Mouse (Mus musculus): ENCODE data around the gene Med22.
A peak's percentile ranks its signal among the peaks of the same experiment; 100 is the strongest.

DNA sequence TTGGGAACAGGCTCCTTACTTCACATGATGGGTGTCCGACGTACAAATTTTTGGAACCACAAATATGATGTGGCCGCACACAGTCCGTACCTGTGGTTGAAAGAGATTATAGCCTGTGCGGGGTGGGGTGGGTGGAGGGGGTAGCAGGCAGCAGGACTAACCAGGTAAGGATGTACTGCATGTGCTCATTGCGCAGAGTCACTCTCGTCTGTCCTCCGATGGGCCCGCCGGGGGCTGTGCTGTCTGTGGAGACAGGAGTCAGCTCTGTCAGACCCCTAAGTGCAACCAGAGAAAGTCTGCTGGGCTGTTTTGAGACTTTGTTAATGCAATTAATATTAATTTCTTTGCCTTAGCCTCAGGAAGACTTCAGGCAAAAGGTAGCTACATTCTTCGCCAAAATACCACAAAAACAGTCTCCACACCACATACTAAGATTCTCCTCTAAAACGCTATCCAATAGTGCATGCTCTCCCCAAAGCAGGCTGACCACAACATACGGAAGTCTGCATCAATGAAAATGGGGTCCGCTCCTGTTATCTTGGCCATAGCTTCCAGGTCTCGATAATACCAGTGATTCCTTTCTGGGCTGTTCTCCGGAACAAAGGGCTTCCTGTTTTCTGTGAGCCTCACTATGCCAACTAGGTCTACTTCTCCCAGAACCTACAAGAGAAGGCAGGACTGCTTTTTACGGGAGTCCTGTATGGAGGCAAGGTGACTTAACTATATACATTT is 3.1 kb upstream of the Med22 start:
- TF ChIP-seq EP300 (IDR thresholded peaks at IDR 0.05; ENCODE audit: low read depth in 1 of 2, low read length in 2 of 2) (peak in 1 of 2 experiments; percentile 41; a peak in 3 of 4 replicates), CTCF (IDR thresholded peaks at IDR 0.05 in 2 of 3, conservative IDR thresholded peaks at IDR 0.05 in 1 of 3; ENCODE audit: control insufficient read depth in 1 of 3, insufficient read depth in 1 of 3, low read depth in 2 of 3, low read length in 3 of 3, poor library complexity in 1 of 3, severe bottlenecking in 1 of 3) (no peak), POLR2AphosphoS5 (IDR thresholded peaks at IDR 0.05; ENCODE audit: borderline replicate concordance, low read depth, low read length) (peak; percentile 74; the same call in 1 of the 2 replicates), POLR2A (IDR thresholded peaks at IDR 0.05; ENCODE audit: control insufficient read depth in 1 of 2, insufficient read depth in 1 of 2, low read depth in 1 of 2, low read length in 2 of 2, poor library complexity in 1 of 2) (peak; percentile 9 to 71; a peak in 2 of 4 replicates), UBTF (IDR thresholded peaks at IDR 0.05; ENCODE audit: borderline replicate concordance, insufficient read depth, low read depth, low read length) (no peak), MAX (IDR thresholded peaks at IDR 0.05; ENCODE audit: low read length) (no peak), JUND (IDR thresholded peaks at IDR 0.05; ENCODE audit: low read depth, low read length) (no peak), KAT2A (conservative IDR thresholded peaks at IDR 0.05; ENCODE audit: low read depth, low read length) (no peak), HCFC1 (IDR thresholded peaks at IDR 0.05; ENCODE audit: low read depth, low read length) (no peak), TCF12 (IDR thresholded peaks at IDR 0.05; ENCODE audit: low read depth, low read length) (no peak)
